Mouse (Mus musculus) testis, adult 2 months (tissue): ENCODE measurements around the gene Gm13695.

Experiments
- CTCF ChIP-seq: fragments of 200-500 bp; IDR thresholded peaks from 2 replicates; pipeline ENCODE4 v1.5.1; 2012; ENCODE audit warnings: low read depth, mild to moderate bottlenecking, inconsistent platforms, low read length, moderate library complexity; ENCODE audit not compliant: control insufficient read depth, insufficient read depth, insufficient replicate concordance
- POLR2A ChIP-seq: fragments of 200-500 bp; IDR thresholded peaks from 2 replicates; pipeline ENCODE4 v1.6.1; 2012; ENCODE audit warnings: low read depth, mild to moderate bottlenecking, inconsistent platforms, low read length, moderate library complexity; ENCODE audit not compliant: control insufficient read depth

GRCm38 (mm10) chr2:83940931-83941361 is 26.2 kb upstream of the Gm13695 start, which contains the start of gene Zswim2:
- peak; percentile 60; the same call in 1 of the 2 replicates for TF ChIP-seq POLR2A
- no peak for TF ChIP-seq CTCF
